Mouse (Mus musculus): ENCODE measurements at regions not wholly inside any gene's neighbourhood (a gene's known extent, or its start where the extent isn't known, plus 50 kb on each side); places are given as distances from the start of the nearest gene placed in this dataset.

GRCm38 (mm10) chr8:115626396-115627136 lies 81.0 kb downstream of the Maf start:
- DNase-seq (ENCODE audit: low spot score), result no peak

DNA sequence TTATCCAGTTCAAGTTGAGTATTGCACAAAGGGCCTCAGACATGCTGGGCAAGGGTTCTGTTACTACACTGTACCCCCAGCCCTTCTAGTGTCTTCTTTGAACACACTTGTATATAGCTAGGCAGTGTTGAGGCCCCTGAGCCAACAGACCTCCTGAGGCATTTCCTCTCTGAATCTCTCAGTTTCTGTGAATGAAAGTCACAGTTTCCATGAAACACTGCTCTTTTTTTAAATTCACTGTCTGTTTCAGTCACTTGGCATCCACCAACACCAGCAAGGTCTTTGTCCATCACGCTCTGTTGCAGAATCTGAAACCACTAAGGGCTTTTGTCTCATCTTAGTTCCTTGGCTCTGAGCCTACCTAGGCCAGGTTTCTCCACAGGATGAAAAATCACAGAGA lies 82.5 kb downstream of the Maf start:
- no peak for DNase-seq (ENCODE audit: low spot score)

DNA sequence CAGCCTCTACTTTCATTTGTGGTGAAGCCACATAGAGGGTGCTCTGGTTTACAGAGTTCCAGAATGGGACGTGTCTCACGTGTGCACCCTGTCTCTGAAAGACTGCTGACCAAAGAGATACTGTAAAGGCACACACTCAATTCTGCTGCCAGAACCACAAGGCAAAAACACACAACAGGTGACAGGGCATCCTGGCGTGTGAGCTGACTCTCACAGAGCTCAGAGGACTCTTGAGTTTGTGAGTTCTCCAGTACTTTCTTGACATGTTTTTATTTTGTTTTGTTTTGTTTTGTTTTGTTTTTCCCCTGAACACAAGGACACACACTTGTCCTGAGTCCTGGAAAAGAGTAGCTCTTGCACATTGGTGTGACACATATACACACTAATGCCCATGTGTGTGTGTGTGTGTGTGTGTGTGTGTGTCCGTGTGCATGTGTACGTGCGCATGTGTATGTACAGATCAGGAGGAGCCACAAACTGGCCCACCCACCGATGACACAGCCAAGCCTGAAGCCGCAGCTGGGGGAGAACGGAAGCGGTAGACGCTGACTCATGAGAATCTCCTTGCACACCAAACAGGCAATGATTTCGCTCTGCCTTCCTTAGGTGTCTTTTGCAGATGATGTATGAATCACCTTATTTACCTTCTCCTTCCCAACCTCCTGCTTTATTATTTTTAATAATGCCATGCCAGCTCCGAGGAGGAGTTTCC lies 89.4 kb downstream of the Maf start:
- no peak for DNase-seq (ENCODE audit: low spot score)

DNA sequence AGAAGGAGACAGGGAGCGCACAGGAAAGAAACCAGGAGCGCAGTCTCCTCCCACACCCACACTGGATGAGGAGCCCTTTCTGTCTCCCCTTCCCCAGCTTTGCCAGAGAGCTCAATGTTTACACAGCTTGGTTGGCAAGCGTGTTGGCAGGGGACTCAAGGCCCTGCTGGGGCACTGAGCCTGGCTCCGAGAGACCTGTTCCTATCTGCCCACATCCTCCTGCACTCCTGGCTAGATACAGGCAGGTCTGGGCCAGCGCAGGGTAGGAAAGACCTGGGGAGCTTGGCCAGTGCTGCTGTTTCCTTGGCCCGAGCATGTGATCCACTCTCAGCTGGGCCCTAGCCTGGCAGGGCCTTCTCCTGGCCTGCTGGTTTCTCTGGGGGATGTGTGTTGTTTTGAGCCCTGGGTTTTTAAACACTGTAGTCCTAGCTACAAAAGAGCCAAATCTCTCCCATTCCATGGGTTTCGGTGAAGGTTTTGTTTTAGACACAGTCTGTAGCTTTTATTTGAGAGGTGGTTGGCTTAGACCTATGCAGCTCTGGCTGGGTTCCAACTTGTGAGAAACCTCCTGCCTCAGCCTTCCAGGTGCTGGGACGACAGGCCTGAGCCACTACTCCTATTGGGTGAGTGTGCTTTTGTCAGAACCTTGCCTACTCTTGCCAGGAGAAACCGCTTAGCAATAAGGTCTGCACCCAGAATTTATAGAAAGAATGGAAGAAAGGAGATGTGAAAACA lies 90.6 kb downstream of the Maf start:
- no peak for DNase-seq (ENCODE audit: low spot score)

- DNase-seq (ENCODE audit: low spot score), result no peak
Measured at GRCm38 (mm10) chr8:115613946-115614584, 93.5 kb downstream of the Maf start.

GRCm38 (mm10) chr8:115612119-115612518 lies 95.5 kb downstream of the Maf start:
- no peak for DNase-seq (ENCODE audit: low spot score)

DNA sequence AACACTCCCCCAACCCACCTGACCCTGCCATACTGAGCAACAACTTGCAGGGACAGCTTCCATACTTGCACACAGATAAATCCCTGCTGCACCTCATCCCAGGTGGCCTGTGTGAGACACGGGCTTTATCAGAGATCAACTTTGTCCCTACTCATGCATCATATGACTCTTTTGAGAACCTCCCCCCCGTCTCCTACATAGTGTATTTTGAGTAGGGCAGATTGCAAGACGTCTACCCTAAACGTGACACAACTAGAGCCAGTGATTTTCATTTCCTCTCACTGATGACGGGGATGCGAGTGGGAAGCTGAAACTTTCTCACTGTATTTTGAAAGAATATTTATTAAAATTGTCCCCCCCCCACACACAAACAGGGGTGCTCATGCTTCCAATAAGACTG lies 107.8 kb downstream of the Maf start:
- no peak for DNase-seq (ENCODE audit: low spot score)

- DNase-seq (ENCODE audit: low spot score), result peak; percentile 2
Measured at GRCm38 (mm10) chr8:115597226-115597953, 110.2 kb downstream of the Maf start.

- no peak for DNase-seq (ENCODE audit: low spot score)
Measured at GRCm38 (mm10) chr8:115589721-115590120, 117.9 kb downstream of the Maf start.

DNA sequence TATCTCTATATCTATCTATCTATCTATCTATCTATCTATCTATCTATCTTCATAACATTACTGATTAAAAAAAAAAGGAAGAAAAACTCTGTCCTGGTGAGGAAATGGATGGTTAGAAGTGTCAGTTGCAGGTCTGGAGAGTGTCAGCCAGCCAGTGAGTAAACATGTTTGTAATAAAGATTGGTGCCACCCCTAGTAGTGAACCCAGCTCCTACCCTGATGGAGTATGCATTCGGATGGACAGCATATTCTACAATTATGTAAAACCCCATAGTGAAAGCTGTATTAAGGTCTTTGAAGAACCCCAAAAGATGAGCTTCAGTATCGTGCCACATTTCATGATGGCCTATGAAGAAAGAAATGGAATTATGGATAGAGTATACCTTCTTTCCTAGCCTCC lies 118.5 kb downstream of the Maf start:
- DNase-seq (ENCODE audit: low spot score), result no peak

DNA sequence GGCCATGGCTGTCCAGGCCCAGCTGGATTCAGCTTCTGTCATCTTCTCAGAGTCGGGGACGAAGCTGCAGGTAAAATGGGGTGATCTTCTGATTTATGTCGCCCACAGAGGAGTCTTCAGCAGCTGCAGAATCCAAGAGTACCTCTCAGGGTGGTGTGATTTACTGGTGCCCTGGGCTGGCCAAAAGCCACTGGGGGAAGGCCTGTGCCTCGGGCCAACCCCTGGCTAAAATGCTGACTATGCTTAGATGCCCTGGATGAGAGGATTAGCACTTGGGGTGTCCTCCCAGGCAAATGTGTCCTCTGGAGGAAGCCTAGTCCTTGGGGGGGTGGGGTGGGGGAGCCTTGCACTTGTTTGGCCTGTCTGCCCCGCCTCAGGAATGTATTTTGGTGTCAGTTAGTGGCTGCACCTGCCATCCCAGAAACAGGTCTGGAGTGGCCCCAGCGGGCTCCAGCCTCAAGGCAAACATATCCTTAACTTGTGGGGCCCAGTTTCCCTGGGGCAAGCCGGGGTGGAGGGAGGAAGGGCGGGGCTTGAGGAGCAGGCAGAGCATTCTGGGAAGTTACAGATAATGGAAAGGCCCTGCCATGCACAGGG lies 123.2 kb downstream of the Maf start:
- no peak for DNase-seq (ENCODE audit: low spot score)

DNA sequence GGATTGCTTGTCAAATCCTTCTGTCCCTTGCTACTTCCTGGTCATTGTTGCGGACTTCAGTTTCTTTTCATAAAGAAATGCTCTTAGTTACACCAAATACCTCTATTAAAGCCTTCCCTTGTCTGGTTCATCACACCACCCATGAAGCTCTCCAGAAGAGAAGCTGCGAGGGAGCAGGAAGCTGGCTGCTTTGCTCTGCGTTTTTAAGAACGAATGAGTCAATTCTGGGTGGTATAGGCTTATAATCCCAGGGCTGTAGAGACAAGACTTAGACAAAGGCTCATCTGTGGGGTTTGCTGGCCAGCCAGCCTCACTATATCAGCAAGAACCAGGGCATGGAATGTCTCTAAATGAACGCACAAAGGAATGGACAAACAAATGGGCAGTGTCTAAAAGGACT lies 124.4 kb downstream of the Maf start:
- DNase-seq (ENCODE audit: low spot score), result no peak

GRCm38 (mm10) chr8:115581940-115582517 lies 125.6 kb downstream of the Maf start:
- no peak for DNase-seq (ENCODE audit: low spot score)

DNA sequence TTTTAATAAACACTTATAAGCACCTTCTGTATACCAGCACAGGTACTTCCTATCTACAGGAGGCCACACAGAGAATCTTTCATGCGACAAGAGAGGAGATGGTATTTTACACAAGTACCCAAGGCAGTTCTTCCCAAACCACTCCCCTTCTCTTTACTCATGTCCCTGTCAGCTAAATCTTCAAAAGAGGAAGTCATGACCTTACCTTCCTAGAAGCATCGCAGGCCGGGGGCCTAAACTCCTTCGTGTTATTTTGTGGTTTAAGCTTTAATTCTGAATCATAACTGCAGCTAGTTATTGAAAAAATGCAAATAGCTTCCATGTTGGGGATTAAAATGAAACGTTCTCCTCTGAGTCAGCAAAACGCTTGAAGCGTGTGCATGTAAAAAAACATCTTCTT lies 139.2 kb downstream of the Maf start:
- DNase-seq (ENCODE audit: low spot score), result no peak

DNA sequence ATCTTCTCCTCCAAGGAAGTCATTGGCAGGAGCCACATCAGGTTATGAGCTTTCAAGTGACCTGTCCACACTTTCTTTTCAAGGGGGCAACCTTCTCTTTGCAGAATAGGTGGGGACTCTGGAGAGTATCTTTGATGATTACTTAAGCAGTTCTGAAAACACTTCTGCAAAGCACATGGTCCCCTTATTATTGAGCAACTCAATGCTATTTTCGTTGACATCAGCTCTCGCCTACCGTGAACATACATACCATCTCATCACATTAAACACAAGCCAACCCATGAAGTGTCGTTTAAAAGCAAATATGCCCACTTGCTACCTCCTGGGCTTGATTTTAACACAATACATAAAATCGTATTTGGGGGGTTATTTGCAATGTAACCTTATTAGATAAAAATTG lies 141.8 kb downstream of the Maf start:
- DNase-seq (ENCODE audit: low spot score), result no peak

DNA sequence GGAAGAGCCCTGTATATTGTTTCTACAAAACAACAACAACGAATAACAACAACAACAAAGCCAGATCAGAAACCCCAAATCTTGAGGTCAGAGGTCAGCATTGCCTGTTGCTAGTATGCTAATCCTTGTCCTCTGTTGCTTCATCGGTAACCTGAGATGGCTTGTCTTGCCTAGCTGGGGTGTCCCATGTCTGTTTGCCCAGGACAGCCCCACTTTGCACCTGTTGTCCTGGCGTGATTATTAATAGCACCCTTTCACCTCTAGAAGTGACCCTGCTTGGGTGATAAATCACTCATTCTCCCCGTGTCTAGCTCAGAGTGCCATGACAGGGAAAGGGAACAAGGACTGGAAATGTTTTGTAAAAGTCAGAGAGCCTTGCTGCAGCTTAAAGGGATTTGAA lies 145.2 kb downstream of the Maf start:
- no peak for DNase-seq (ENCODE audit: low spot score)

DNA sequence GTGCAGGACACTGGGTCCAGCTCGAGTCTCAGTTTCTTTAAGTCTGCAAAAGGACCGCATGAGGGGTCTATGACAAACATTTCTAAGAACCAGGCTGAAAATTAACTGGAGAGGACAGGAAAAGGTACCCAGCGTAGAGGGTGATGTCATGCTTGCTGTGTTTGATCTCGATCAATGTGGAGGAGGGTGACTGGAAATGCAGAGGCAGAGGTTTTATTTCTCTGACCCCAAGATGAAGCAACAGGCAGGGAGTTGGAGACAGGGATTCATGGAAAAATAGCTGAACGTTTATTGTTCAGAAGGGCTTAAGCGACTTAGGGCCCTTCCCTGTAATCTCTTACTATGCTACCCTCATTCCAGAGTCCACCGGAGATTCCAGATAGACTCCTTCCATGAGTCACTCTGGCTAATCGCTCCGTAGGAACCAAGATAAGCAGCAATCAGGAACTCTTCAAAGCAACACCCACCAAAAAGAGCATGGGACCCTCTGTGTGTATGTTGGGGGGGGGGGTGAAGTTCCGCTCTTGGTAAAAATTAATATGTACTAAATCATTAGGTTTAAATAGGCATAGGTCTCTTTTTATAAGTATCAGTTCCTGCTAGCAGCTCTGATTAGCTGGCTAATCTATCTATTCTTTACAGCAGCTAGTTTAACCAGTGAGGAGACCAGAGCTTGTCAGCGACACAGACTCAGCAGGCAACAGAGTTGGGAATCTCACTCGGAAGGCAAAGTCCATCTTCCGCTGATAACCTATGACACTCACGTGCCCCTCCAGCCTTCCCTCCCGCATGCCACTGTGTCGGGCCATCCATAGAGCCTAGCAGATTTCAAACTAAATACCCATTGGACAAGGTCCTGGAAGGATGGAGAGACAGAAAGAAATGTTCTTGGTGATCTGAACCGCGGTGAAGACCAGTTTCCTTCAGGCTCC lies 146.3 kb downstream of the Maf start:
- DNase-seq (ENCODE audit: low spot score), result no peak

- no peak for DNase-seq (ENCODE audit: low spot score)
Measured at GRCm38 (mm10) chr8:115555452-115555851, 152.1 kb downstream of the Maf start.

- DNase-seq (ENCODE audit: low spot score), result no peak
Measured at GRCm38 (mm10) chr8:115554185-115554584, 153.4 kb downstream of the Maf start.

GRCm38 (mm10) chr8:115551262-115551661 lies 156.3 kb downstream of the Maf start:
- no peak for DNase-seq (ENCODE audit: low spot score)

Measured in retina, embryonic 14.5 days (tissue).